In the genomic region with DNA sequence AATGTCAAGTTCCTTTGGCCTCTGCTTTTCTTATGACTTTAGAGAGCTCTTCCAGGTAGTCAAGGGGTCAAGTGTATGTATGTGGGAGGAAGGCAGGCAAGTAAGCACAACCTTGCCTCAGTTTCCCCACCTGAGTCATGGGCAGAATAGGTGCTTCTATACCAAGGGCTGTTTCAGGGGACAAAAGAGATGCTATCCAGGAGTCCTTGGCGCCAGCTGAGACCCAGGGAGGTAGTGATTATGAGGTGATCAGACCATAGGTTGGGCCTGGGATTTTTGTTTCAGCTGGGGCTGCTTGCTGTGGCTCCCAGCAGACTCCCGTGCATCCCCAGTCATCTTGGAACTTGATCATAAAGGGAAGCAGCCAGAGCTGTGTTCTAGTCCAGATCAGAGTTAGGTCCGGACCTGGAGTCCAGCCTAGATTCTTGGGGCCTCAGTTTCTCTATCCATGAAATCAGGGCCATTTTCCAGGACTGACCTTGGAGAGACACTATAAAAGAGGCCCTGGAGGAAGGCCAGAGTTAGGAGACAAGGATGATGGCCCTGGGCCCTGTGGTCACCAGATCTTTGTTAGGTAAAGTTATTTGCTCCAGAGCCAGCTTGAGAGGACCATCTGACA, we compare ENCODE assay signal across 13 mouse cellular contexts. TPM values are rescaled to one million over a fixed set of nuclear protein-coding genes. Genes with fewer than 3 reads are reported as not detected.
"Had no signal": no experiment of that assay in that cellular context is flagged by ENCODE, and none has a peak within 500 bp of the region (broad histone marks: within the 10 kb centered on the region; RNA-seq: fewer than 3 reads in every experiment).

No protein-coding gene starts in this region.

- H3K36me3 ChIP-seq: liver, embryonic 13.5 days had no signal

- DNase-seq: kidney, postnatal 10 days; kidney, postnatal 4 days; liver; liver, embryonic 13.5 days; liver, postnatal 0 days; right cerebral cortex, postnatal 14 days; thymus, adult 2 months; thymus, postnatal 25 days had no signal

- H3K4me2 ChIP-seq: limb, embryonic 12.5 days; liver, embryonic 13.5 days; midbrain, embryonic 13.5 days; stomach, embryonic 15.5 days had no signal

- H3K4me3 ChIP-seq: layer of hippocampus, adult 2 months; limb, embryonic 12.5 days; liver, embryonic 13.5 days; midbrain, embryonic 13.5 days; stomach, embryonic 15.5 days had no signal

- H3K27me3 ChIP-seq: limb, embryonic 12.5 days; liver, embryonic 13.5 days; midbrain, embryonic 13.5 days; stomach, embryonic 15.5 days had no signal

- ATAC-seq: liver, postnatal 0 days; midbrain, embryonic 13.5 days had no signal

- H3K9ac ChIP-seq: limb, embryonic 12.5 days; liver, embryonic 13.5 days; liver, postnatal 0 days; midbrain, embryonic 13.5 days; stomach, embryonic 15.5 days had no signal

- H3K27ac ChIP-seq: layer of hippocampus, adult 2 months; limb, embryonic 12.5 days; liver, embryonic 13.5 days; midbrain, embryonic 13.5 days had no signal

- H3K9me3 ChIP-seq: limb, embryonic 12.5 days; liver, embryonic 13.5 days; midbrain, embryonic 13.5 days; stomach, embryonic 15.5 days had no signal

RNA-seq across cellular contexts. Expression of a gene that starts 10.9 kb away (rescaled TPM):
- total RNA-seq: megakaryocyte progenitor cell, adult 5-6 weeks had no signal
